Mouse (Mus musculus): ENCODE measurements around the gene Creb3.

GRCm38 (mm10) chr4:43612534-43612933, 50.4 kb downstream of the Creb3 start:
- TF ChIP-seq CTCF (IDR thresholded peaks at IDR 0.05; ENCODE audit: low read depth) (no peak), EP300 (optimal IDR thresholded peaks at IDR 0.05) (no peak)

All from stomach, postnatal 0 days (tissue).